Mouse (Mus musculus) embryonic facial prominence, embryonic 10.5 days (tissue): ENCODE data around the gene Kctd17. TPM values are rescaled to one million over a fixed set of nuclear protein-coding genes. Genes with fewer than 3 reads are reported as not detected.

Experiments
- DNase-seq: peaks from one replicate; pipeline ENCODE4 v3.0.0-alpha.2; 2017; ENCODE audit warnings: low spot score
- H3K27ac ChIP-seq: fragments of 300-500 bp; sonication (generic); replicated peaks from 2 replicates; pipeline ENCODE4 v1.5.1; 2016; ENCODE audit warnings: mild to moderate bottlenecking
- H3K27me3 ChIP-seq: fragments of 300-500 bp; sonication (generic); replicated peaks from 2 replicates; pipeline ENCODE4 v1.6.1; 2016; ENCODE audit warnings: low read depth, mild to moderate bottlenecking; ENCODE audit not compliant: poor library complexity, severe bottlenecking
- H3K36me3 ChIP-seq: fragments of 300-500 bp; sonication (generic); replicated peaks from 2 replicates; pipeline ENCODE4 v1.6.1; 2016; ENCODE audit warnings: mild to moderate bottlenecking, moderate library complexity
- H3K4me1 ChIP-seq: fragments of 300-500 bp; sonication (generic); 2 replicates; pipeline ENCODE4 v1.6.1; 2016
- H3K4me3 ChIP-seq: fragments of 300-500 bp; sonication (generic); 2 replicates; pipeline ENCODE4 v1.5.1; 2016; ENCODE audit warnings: mild to moderate bottlenecking, moderate library complexity
- H3K9me3 ChIP-seq: fragments of 300-500 bp; sonication (generic); 2 replicates; pipeline ENCODE4 v1.6.1; 2016; ENCODE audit warnings: mild to moderate bottlenecking
- WGBS: fragments of 180-500 bp; shearing (Covaris S2); methylation state at CpG from one replicate; pipeline ENCODE4 v1.1.7; 2016; 5-methylcytosine and 5-hydroxymethylcytosine counted together
- polyA plus RNA-seq: library from polyadenylated mRNA; unstranded; fragments of >200 nt; fragmentation: Nextera tagmentation; extraction: Ambion mirVana; gene quantifications from 2 replicates; pipeline ENCODE4 v1.2.1, GENCODE M21; 2016

Kctd17 gene
- polyA plus RNA-seq, 1 experiment from 2014 or later = 51.6 TPM

- 81% methylated on average over 4 of the region's 4 CpGs for WGBS
Measured at GRCm38 (mm10) chr15:78455168-78455567, 26.8 kb downstream of the Kctd17 start.

GRCm38 (mm10) chr15:78456051-78456450, 27.7 kb downstream of the Kctd17 start:
- H3K27ac ChIP-seq = no peak overlapping the region
- DNase-seq = no peak
- H3K36me3 ChIP-seq = no peaks in the 10 kb centered on the region
- H3K4me3 ChIP-seq = no peak overlapping the region
- H3K9me3 ChIP-seq = no peaks in the 10 kb centered on the region
- H3K27me3 ChIP-seq = no peaks in the 10 kb centered on the region; the same call in 1 of the 2 replicates
- 58% methylated on average over 7 of the region's 7 CpGs for WGBS
- H3K4me1 ChIP-seq = peaks cover 23% of the 10 kb centered on the region

More at GRCm38 (mm10) chr15:78455168-78455567, 26.8 kb downstream of the Kctd17 start:
- Histone ChIP-seq H3K27me3 (no peaks in the 10 kb centered on the region; the same call in 1 of the 2 replicates), H3K27ac (no peak overlapping the region), H3K4me3 (no peak overlapping the region), H3K9me3 (no peaks in the 10 kb centered on the region), H3K4me1 (peaks cover 26% of the 10 kb centered on the region), H3K36me3 (no peaks in the 10 kb centered on the region)
- no peak for DNase-seq

GRCm38 (mm10) chr15:78457193-78457592, 28.8 kb downstream of the Kctd17 start:
- no peak overlapping the region for H3K4me3 ChIP-seq
- no peaks in the 10 kb centered on the region for H3K27me3 ChIP-seq
- peaks cover 19% of the 10 kb centered on the region for H3K4me1 ChIP-seq
- H3K9me3 ChIP-seq = no peaks in the 10 kb centered on the region
- WGBS = 76% methylated on average over 10 of the region's 10 CpGs
- no peaks in the 10 kb centered on the region for H3K36me3 ChIP-seq
- DNase-seq = no peak
- H3K27ac ChIP-seq = no peak overlapping the region

GRCm38 (mm10) chr15:78462981-78463380, 34.6 kb downstream of the Kctd17 start:
- H3K9me3 ChIP-seq = no peaks in the 10 kb centered on the region
- H3K27ac ChIP-seq = no peak overlapping the region
- no peaks in the 10 kb centered on the region for H3K4me1 ChIP-seq
- no peak overlapping the region for H3K4me3 ChIP-seq
- H3K36me3 ChIP-seq = no peaks in the 10 kb centered on the region
- H3K27me3 ChIP-seq = 0 out of 2 replicates have a peak, but pooled peaks cover 6% of the 10 kb centered on the region
- no peak for DNase-seq
- 83% methylated on average over 2 of the region's 2 CpGs for WGBS

GRCm38 (mm10) chr15:78466809-78467208, 38.4 kb downstream of the Kctd17 start:
- WGBS = 29% methylated on average over 6 of the region's 6 CpGs
- Histone ChIP-seq H3K27ac (no peak overlapping the region), H3K36me3 (no peaks in the 10 kb centered on the region), H3K27me3 (0 out of 2 replicates have a peak, but pooled peaks cover 6% of the 10 kb centered on the region), H3K9me3 (no peaks in the 10 kb centered on the region), H3K4me1 (peaks cover 16% of the 10 kb centered on the region), H3K4me3 (no peak overlapping the region)
- no peak for DNase-seq

- Histone ChIP-seq H3K36me3 (no peaks in the 10 kb centered on the region), H3K27me3 (0 out of 2 replicates have a peak, but pooled peaks cover 6% of the 10 kb centered on the region), H3K9me3 (no peaks in the 10 kb centered on the region), H3K4me3 (no peak overlapping the region), H3K27ac (no peak overlapping the region), H3K4me1 (peaks cover 22% of the 10 kb centered on the region)
- DNase-seq = no peak
- WGBS = 96% methylated on average over 7 of the region's 7 CpGs
Measured at GRCm38 (mm10) chr15:78467570-78467969, 39.2 kb downstream of the Kctd17 start.

GRCm38 (mm10) chr15:78468379-78468937, 40.1 kb downstream of the Kctd17 start, which contains the start of gene Tmprss6:
Gene Tmprss6, minus strand, starts transcription at chr15:78468634.
- Histone ChIP-seq H3K9me3 (no peaks in the 10 kb centered on the region), H3K27ac (no peak within 1 kb of the TSS), H3K4me1 (peaks cover 22% of the 10 kb centered on the region), H3K27me3 (peaks cover 6% of the 10 kb centered on the region; the same call in 1 of the 2 replicates), H3K4me3 (no peak within 1 kb of the TSS), H3K36me3 (no peaks in the 10 kb centered on the region)
- no peak for DNase-seq
- WGBS = 73% methylated on average over 7 of the region's 7 CpGs

GRCm38 (mm10) chr15:78470495-78471276, 42.3 kb downstream of the Kctd17 start:
- DNase-seq = no peak
- 65% methylated on average over 4 of the region's 4 CpGs for WGBS

GRCm38 (mm10) chr15:78471902-78472301, 43.5 kb downstream of the Kctd17 start:
- DNase-seq = no peak
- no peak overlapping the region for H3K4me3 ChIP-seq
- no peak overlapping the region for H3K27ac ChIP-seq
- no peaks in the 10 kb centered on the region for H3K9me3 ChIP-seq
- H3K27me3 ChIP-seq = no peaks in the 10 kb centered on the region; the same call in 1 of the 2 replicates
- peaks cover 22% of the 10 kb centered on the region for H3K4me1 ChIP-seq
- no peaks in the 10 kb centered on the region for H3K36me3 ChIP-seq
- WGBS = 47% methylated on average over 7 of the region's 7 CpGs

More at GRCm38 (mm10) chr15:78470495-78471276, 42.3 kb downstream of the Kctd17 start:
- H3K27me3 ChIP-seq = no peaks in the 10 kb centered on the region; the same call in 1 of the 2 replicates
- no peak overlapping the region for H3K4me3 ChIP-seq
- H3K4me1 ChIP-seq = peaks cover 22% of the 10 kb centered on the region
- no peaks in the 10 kb centered on the region for H3K9me3 ChIP-seq
- H3K27ac ChIP-seq = no peak overlapping the region
- H3K36me3 ChIP-seq = no peaks in the 10 kb centered on the region

GRCm38 (mm10) chr15:78473442-78473841, 45.1 kb downstream of the Kctd17 start:
- H3K36me3 ChIP-seq = no peaks in the 10 kb centered on the region
- no peaks in the 10 kb centered on the region for H3K9me3 ChIP-seq
- H3K4me3 ChIP-seq = no peak overlapping the region
- peaks cover 22% of the 10 kb centered on the region for H3K4me1 ChIP-seq
- no peak for DNase-seq
- no peak overlapping the region for H3K27ac ChIP-seq
- 87% methylated on average over 6 of the region's 6 CpGs for WGBS
- H3K27me3 ChIP-seq = no peaks in the 10 kb centered on the region; the same call in 1 of the 2 replicates

GRCm38 (mm10) chr15:78475604-78476031, 47.3 kb downstream of the Kctd17 start:
- no peaks in the 10 kb centered on the region for H3K36me3 ChIP-seq
- no peaks in the 10 kb centered on the region for H3K9me3 ChIP-seq
- H3K4me1 ChIP-seq = peaks cover 15% of the 10 kb centered on the region
- WGBS = 62% methylated on average over 3 of the region's 3 CpGs
- no peak for DNase-seq
- no peak overlapping the region for H3K4me3 ChIP-seq
- no peak overlapping the region for H3K27ac ChIP-seq
- H3K27me3 ChIP-seq = no peaks in the 10 kb centered on the region; the same call in 1 of the 2 replicates

GRCm38 (mm10) chr15:78476878-78477277, 48.5 kb downstream of the Kctd17 start:
- Histone ChIP-seq H3K36me3 (no peaks in the 10 kb centered on the region), H3K9me3 (no peaks in the 10 kb centered on the region), H3K27me3 (no peaks in the 10 kb centered on the region; the same call in 1 of the 2 replicates), H3K4me3 (no peak overlapping the region), H3K27ac (no peak overlapping the region), H3K4me1 (peaks cover 12% of the 10 kb centered on the region)
- DNase-seq = no peak
- 84% methylated on average over 1 of the region's 1 CpGs for WGBS
